Mouse (Mus musculus): ENCODE data around the gene Ywhah. TPM values are rescaled to one million over a fixed set of nuclear protein-coding genes. Genes with fewer than 3 reads are reported as not detected.

The Ywhah gene
- polyA plus RNA-seq, 1 experiment from 2014 or later = 430 TPM

DNA sequence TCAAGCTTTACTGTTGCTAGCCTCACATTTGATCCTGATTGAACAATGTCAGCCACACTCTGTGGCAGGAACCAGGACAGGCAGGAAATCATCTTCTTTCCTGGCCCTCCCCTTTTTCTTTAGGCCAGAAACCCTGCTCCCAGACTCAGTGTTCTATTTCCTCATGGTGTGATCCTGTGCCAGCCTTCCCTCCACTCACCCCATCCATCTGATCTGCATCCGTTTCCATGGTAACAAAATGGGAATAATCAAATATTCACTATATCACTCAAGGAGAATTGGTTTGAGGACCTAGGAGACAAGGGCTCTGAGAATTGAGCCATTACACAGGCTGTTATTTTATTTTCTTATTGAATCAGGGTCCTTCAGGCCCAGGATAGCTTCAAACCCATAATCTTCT is 22.1 kb upstream of the Ywhah start:
- whole genome bisulfite sequencing = 76% methylated on average over 1 of the region's 1 CpGs
- Histone ChIP-seq H3K36me3 (ENCODE audit: control insufficient read depth, insufficient read depth, low read length) (no peaks in the 10 kb centered on the region), H3K9me3 (ENCODE audit: control insufficient read depth, low read length) (no peaks in the 10 kb centered on the region), H3K27me3 (replicated peaks; ENCODE audit: control insufficient read depth, insufficient read depth, low read length) (no peaks in the 10 kb centered on the region), H3K27ac (ENCODE audit: low read length) (no peak overlapping the region), H3K4me1 (ENCODE audit: control insufficient read depth, insufficient read depth, low read length) (0 out of 2 replicates have a peak, but pooled peaks cover 3% of the 10 kb centered on the region), H3K9ac (ENCODE audit: low read depth, low read length) (no peak overlapping the region), H3K4me2 (ENCODE audit: low read depth, low read length) (no peak overlapping the region), H3K4me3 (ENCODE audit: low read length) (no peak overlapping the region)
- ATAC-seq = no peak

DNA sequence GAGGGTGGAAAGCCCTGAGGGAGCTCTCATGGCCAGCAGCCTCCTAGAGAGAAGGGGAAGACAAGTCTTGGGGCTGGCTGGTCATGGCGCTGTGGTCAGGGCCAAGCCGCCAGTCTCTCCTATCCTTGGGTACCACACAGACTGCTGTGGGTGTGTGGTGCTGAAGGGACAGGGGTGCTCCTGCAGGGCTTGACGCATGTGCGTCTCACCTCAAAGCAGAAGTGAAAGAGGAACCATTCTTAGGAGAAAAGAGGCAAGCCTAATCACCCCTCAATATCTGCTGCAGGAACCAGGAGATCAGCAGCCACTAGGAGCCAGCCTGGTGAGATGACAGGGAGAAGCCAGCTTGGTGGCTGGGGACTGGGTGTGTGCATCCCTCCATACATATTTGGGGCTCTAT is 20.9 kb upstream of the Ywhah start:
- no peak for ATAC-seq
- no peaks in the 10 kb centered on the region for H3K9me3 ChIP-seq (ENCODE audit: control insufficient read depth, low read length)
- H3K4me2 ChIP-seq (ENCODE audit: low read depth, low read length) = no peak overlapping the region
- no peak overlapping the region for H3K9ac ChIP-seq (ENCODE audit: low read depth, low read length)
- H3K4me1 ChIP-seq (ENCODE audit: control insufficient read depth, insufficient read depth, low read length) = 0 out of 2 replicates have a peak, but pooled peaks cover 3% of the 10 kb centered on the region
- no peaks in the 10 kb centered on the region for H3K27me3 ChIP-seq (replicated peaks; ENCODE audit: control insufficient read depth, insufficient read depth, low read length)
- 51% methylated on average over 4 of the region's 4 CpGs for WGBS
- no peaks in the 10 kb centered on the region for H3K36me3 ChIP-seq (ENCODE audit: control insufficient read depth, insufficient read depth, low read length)
- H3K27ac ChIP-seq (ENCODE audit: low read length) = no peak overlapping the region
- H3K4me3 ChIP-seq (ENCODE audit: low read length) = no peak overlapping the region

DNA sequence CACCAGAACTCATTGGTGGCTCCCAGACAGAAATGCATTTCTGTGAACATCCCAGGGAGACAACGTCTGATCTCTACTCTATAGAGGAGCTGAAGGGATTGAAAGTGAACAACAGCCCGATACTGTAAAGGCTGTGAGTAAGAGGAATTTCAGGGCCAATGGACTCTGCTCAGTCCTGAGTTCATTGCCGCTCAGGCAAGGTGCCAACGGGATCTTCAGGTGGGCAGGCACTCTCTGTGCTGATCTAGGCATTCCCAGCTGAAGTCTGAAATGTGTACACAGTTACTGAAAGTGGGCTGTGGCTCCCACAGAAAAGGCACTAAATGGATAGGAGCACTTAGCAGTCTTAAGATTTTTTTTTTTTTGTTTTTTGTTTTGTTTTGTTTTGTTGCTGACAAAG is 19.8 kb upstream of the Ywhah start:
- no peak for ATAC-seq
- no peak overlapping the region for H3K4me3 ChIP-seq (ENCODE audit: low read length)
- H3K27me3 ChIP-seq (replicated peaks; ENCODE audit: control insufficient read depth, insufficient read depth, low read length) = no peaks in the 10 kb centered on the region
- WGBS = 75% methylated on average over 4 of the region's 4 CpGs
- no peaks in the 10 kb centered on the region for H3K9me3 ChIP-seq (ENCODE audit: control insufficient read depth, low read length)
- no peak overlapping the region for H3K9ac ChIP-seq (ENCODE audit: low read depth, low read length)
- H3K4me2 ChIP-seq (ENCODE audit: low read depth, low read length) = no peak overlapping the region
- H3K36me3 ChIP-seq (ENCODE audit: control insufficient read depth, insufficient read depth, low read length) = no peaks in the 10 kb centered on the region
- no peak overlapping the region for H3K27ac ChIP-seq (ENCODE audit: low read length)
- 0 out of 2 replicates have a peak, but pooled peaks cover 3% of the 10 kb centered on the region for H3K4me1 ChIP-seq (ENCODE audit: control insufficient read depth, insufficient read depth, low read length)

DNA sequence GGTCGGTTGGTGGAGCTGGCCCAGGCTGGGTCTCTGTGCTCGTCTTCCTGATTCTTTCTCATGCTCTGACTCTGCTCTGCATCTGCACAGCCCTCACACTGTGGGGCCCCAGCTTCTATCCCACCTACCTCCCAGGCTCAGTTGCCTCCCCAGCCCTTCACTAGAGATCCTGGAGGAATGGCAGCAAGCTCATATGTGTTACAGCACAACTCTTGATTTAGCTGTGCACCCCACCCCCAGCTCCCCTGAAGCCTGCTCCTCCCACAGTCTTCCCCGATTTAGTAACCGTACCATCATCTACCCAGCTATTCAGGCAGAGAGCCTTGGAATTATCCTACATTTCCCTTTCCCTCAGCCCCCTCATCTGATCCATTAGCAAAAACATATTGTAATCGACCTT is 17.5 kb upstream of the Ywhah start:
- H3K27ac ChIP-seq (ENCODE audit: low read length) = no peak overlapping the region
- H3K4me3 ChIP-seq (ENCODE audit: low read length) = no peak overlapping the region
- no peak overlapping the region for H3K9ac ChIP-seq (ENCODE audit: low read depth, low read length)
- no peaks in the 10 kb centered on the region for H3K27me3 ChIP-seq (replicated peaks; ENCODE audit: control insufficient read depth, insufficient read depth, low read length)
- H3K36me3 ChIP-seq (ENCODE audit: control insufficient read depth, insufficient read depth, low read length) = no peaks in the 10 kb centered on the region
- WGBS = 81% methylated on average over 5 of the region's 5 CpGs
- no peak for ATAC-seq
- H3K9me3 ChIP-seq (ENCODE audit: control insufficient read depth, low read length) = no peaks in the 10 kb centered on the region
- no peaks in the 10 kb centered on the region for H3K4me1 ChIP-seq (ENCODE audit: control insufficient read depth, insufficient read depth, low read length)
- no peak overlapping the region for H3K4me2 ChIP-seq (ENCODE audit: low read depth, low read length)

DNA sequence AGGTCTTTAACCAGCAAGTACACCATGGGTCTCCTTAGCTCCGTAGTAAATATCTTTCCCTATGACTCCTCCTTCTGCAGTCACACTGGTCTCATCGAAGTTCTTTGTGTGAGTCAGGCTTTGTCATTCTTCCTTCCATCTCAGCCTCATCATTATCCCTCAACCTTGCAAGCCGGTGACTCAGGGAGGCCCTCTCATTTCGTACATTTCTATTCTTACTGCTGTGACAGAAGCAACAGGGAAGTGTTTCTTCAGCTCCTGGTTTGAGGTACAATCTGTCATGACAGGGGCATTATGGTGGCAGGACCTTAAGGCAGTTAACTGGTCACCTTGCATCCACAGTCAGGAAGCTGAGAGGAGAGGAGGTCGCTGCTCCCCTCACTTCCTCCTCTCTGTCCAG is 15.8 kb upstream of the Ywhah start:
- 84% methylated on average over 5 of the region's 5 CpGs for WGBS
- no peak overlapping the region for H3K4me3 ChIP-seq (ENCODE audit: low read length)
- no peak for ATAC-seq
- no peak overlapping the region for H3K4me2 ChIP-seq (ENCODE audit: low read depth, low read length)
- no peaks in the 10 kb centered on the region for H3K9me3 ChIP-seq (ENCODE audit: control insufficient read depth, low read length)
- no peak overlapping the region for H3K9ac ChIP-seq (ENCODE audit: low read depth, low read length)
- H3K4me1 ChIP-seq (ENCODE audit: control insufficient read depth, insufficient read depth, low read length) = no peaks in the 10 kb centered on the region
- no peaks in the 10 kb centered on the region for H3K27me3 ChIP-seq (replicated peaks; ENCODE audit: control insufficient read depth, insufficient read depth, low read length)
- no peak overlapping the region for H3K27ac ChIP-seq (ENCODE audit: low read length)
- no peaks in the 10 kb centered on the region for H3K36me3 ChIP-seq (ENCODE audit: control insufficient read depth, insufficient read depth, low read length)

DNA sequence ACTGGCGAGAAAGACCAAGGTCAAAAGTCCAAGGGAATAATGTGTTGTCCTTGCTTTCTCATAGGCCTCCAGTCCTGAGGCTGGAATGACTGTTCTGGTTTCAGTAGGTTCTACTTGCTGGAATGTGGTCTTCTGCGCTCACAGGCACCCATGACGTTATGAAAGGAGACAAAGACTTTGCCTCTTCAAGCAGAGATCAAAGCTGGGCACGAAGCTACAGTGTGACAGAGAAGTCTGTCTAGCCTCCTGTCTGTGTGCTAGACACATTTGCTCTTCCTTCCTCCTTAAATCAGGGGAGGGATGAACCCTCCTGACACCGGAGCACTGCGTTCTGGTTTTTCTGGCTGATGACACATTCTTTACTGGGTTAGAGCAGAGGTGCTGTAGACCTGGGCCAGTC is 15.1 kb upstream of the Ywhah start:
- Histone ChIP-seq H3K4me1 (ENCODE audit: control insufficient read depth, insufficient read depth, low read length) (no peaks in the 10 kb centered on the region), H3K27ac (ENCODE audit: low read length) (no peak overlapping the region), H3K36me3 (ENCODE audit: control insufficient read depth, insufficient read depth, low read length) (no peaks in the 10 kb centered on the region), H3K9me3 (ENCODE audit: control insufficient read depth, low read length) (no peaks in the 10 kb centered on the region), H3K4me3 (ENCODE audit: low read length) (no peak overlapping the region), H3K9ac (ENCODE audit: low read depth, low read length) (no peak overlapping the region), H3K27me3 (replicated peaks; ENCODE audit: control insufficient read depth, insufficient read depth, low read length) (no peaks in the 10 kb centered on the region), H3K4me2 (ENCODE audit: low read depth, low read length) (no peak overlapping the region)
- no peak for ATAC-seq
- 62% methylated on average over 6 of the region's 6 CpGs for WGBS

DNA sequence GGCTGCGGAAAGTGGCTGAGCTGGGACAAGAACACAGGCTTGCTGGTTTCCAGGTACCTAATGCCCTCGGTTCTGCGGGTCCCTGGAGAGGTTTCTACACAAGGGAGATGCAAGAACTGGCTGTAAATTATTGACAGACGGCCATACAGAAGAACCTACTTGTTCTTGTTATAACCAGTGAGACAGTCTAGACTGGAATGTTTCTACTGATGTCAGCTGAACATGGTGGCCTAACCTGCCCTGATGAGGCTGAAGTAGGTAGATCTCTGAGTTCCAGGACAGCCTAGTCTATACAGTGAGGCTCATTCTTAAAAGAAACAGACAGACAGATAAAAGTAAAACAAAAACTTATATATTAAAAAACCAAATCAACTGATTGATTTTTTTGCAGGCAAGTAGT is 14.5 kb upstream of the Ywhah start:
- no peaks in the 10 kb centered on the region for H3K9me3 ChIP-seq (ENCODE audit: control insufficient read depth, low read length)
- no peaks in the 10 kb centered on the region for H3K27me3 ChIP-seq (replicated peaks; ENCODE audit: control insufficient read depth, insufficient read depth, low read length)
- ATAC-seq = peak; percentile 56; the same call in 1 of the 2 replicates
- whole genome bisulfite sequencing = 63% methylated on average over 4 of the region's 4 CpGs
- no peak overlapping the region for H3K4me3 ChIP-seq (ENCODE audit: low read length)
- H3K27ac ChIP-seq (ENCODE audit: low read length) = no peak overlapping the region
- H3K9ac ChIP-seq (ENCODE audit: low read depth, low read length) = no peak overlapping the region
- H3K4me2 ChIP-seq (ENCODE audit: low read depth, low read length) = no peak overlapping the region
- H3K4me1 ChIP-seq (ENCODE audit: control insufficient read depth, insufficient read depth, low read length) = no peaks in the 10 kb centered on the region
- no peaks in the 10 kb centered on the region for H3K36me3 ChIP-seq (ENCODE audit: control insufficient read depth, insufficient read depth, low read length)

DNA sequence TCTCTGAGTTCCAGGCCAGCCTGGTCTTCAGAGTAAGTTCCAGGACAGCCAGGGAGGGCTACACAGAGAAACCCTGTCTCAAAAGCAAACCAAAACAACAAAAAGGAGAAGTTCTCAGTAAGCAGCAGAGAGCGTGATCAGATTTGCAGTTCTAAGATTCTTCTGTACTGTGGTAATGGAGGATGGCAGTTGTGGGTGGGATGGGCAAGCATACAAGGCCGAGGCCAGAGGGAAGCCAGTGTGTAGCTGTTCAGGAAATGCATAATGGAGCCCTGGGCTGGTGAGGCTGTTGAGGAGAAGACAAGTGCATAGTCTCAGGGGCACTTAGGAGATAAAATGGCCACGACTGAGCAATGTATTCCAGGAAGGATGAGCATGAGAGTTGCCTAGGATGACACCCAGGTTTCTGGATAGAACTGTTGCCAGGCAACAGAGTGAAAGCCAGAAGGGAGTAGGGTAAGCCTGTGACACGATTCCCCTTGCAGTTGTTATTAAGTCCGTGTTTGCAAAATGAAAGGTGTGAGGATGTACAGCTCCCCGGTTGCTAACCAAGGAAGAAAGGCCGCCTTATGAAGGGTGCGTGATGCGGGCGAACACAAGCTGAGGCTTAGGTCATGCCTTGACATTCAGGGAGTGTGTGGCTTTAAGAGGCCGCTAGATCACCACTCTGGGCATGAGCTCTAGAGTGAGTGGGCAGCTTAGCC is 13.0 kb upstream of the Ywhah start:
- Histone ChIP-seq H3K27ac (ENCODE audit: low read length) (no peak overlapping the region), H3K4me3 (ENCODE audit: low read length) (no peak overlapping the region), H3K4me1 (ENCODE audit: control insufficient read depth, insufficient read depth, low read length) (no peaks in the 10 kb centered on the region), H3K9me3 (ENCODE audit: control insufficient read depth, low read length) (no peaks in the 10 kb centered on the region), H3K9ac (ENCODE audit: low read depth, low read length) (no peak overlapping the region), H3K27me3 (replicated peaks; ENCODE audit: control insufficient read depth, insufficient read depth, low read length) (no peaks in the 10 kb centered on the region), H3K36me3 (ENCODE audit: control insufficient read depth, insufficient read depth, low read length) (no peaks in the 10 kb centered on the region), H3K4me2 (ENCODE audit: low read depth, low read length) (no peak overlapping the region)
- WGBS = 78% methylated on average over 11 of the region's 11 CpGs
- ATAC-seq = no peak

DNA sequence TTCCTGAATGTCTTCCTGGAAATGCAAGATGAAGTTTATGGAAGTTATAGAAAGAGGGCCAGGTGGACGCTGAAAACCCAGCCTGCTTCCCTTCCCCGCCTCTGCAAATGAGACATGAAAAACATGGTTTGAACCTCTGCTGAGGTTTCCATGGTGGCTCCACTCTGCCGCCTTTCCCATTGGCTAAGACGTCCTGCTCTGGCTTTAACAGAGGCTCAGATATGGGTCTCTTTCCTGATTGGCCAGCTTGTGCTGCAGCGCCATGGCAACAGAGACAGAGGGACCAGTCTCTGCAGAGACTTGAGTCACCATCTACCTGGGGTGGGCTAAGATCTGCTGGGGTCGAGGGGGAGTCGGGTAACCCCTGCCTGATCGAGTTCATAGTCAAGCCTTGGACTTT is 11.9 kb upstream of the Ywhah start:
- Histone ChIP-seq H3K27me3 (replicated peaks; ENCODE audit: control insufficient read depth, insufficient read depth, low read length) (no peaks in the 10 kb centered on the region), H3K4me3 (ENCODE audit: low read length) (no peak overlapping the region), H3K27ac (ENCODE audit: low read length) (no peak overlapping the region), H3K4me1 (ENCODE audit: control insufficient read depth, insufficient read depth, low read length) (0 out of 2 replicates have a peak, but pooled peaks cover 6% of the 10 kb centered on the region), H3K36me3 (ENCODE audit: control insufficient read depth, insufficient read depth, low read length) (no peaks in the 10 kb centered on the region), H3K9ac (ENCODE audit: low read depth, low read length) (no peak overlapping the region), H3K4me2 (ENCODE audit: low read depth, low read length) (no peak overlapping the region), H3K9me3 (ENCODE audit: control insufficient read depth, low read length) (no peaks in the 10 kb centered on the region)
- 34% methylated on average over 8 of the region's 8 CpGs for WGBS
- ATAC-seq = no peak

DNA sequence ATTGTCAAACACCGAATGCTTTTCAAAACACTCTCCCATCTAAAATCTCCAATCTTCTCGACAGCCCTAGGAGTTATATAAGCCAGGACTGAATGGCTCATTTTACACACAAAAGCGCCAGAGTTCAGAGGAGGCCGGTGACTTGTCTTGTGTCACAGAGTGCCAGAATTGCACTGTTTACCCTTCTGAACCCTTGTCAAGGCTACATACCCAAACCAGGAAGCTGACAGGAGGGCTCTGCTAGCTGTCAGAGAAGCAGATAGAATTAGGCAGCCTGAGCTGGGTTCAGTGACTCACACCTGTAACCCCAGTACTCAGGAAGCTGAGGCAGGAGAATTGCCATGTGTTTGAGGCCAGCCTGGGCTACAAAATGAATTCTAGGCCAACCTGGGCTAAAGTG is 11.2 kb upstream of the Ywhah start:
- H3K9me3 ChIP-seq (ENCODE audit: control insufficient read depth, low read length) = no peaks in the 10 kb centered on the region
- no peak overlapping the region for H3K9ac ChIP-seq (ENCODE audit: low read depth, low read length)
- WGBS = 61% methylated on average over 4 of the region's 4 CpGs
- no peak for ATAC-seq
- no peak overlapping the region for H3K4me3 ChIP-seq (ENCODE audit: low read length)
- no peaks in the 10 kb centered on the region for H3K36me3 ChIP-seq (ENCODE audit: control insufficient read depth, insufficient read depth, low read length)
- no peak overlapping the region for H3K4me2 ChIP-seq (ENCODE audit: low read depth, low read length)
- no peaks in the 10 kb centered on the region for H3K27me3 ChIP-seq (replicated peaks; ENCODE audit: control insufficient read depth, insufficient read depth, low read length)
- H3K27ac ChIP-seq (ENCODE audit: low read length) = no peak overlapping the region
- 0 out of 2 replicates have a peak, but pooled peaks cover 6% of the 10 kb centered on the region for H3K4me1 ChIP-seq (ENCODE audit: control insufficient read depth, insufficient read depth, low read length)
